Mouse (Mus musculus): ENCODE results near the gene Prpsap1. TPM values are rescaled to one million over a fixed set of nuclear protein-coding genes. Genes with fewer than 3 reads are reported as not detected.

Gene Prpsap1
- total and polyA plus RNA-seq, 3 experiments = 79.8 to 114 (median 114) TPM

DNA sequence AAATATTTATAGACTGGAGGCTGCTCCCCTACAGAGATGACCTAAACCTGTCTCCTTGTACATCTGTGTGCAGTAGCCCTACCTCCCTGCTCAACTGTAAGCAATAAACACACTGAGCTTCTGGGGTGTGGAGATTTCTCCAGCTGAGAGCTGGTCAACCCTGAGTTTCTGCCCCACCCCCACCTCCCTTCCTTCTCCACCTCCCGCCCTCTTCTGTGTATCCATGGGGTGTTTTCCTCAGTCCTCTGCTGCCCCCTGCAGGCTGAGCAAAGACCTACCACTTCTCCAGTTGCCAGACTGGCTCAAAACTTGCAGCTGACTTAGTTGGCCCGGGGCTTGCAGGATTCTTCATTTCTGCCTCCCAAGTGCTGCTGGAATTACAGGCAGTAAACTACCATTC lies 30.2 kb downstream of the Prpsap1 start:
- no peak overlapping the region for H3K4me3 ChIP-seq (replicated peaks in 1 of 3; ENCODE audit: low read depth in 2 of 3, low read length in 2 of 3, poor library complexity in 1 of 3)
- no peak for TF ChIP-seq SIN3A (IDR thresholded peaks at IDR 0.05; ENCODE audit: low read length)
- TF ChIP-seq ZC3H11A (IDR thresholded peaks at IDR 0.05; ENCODE audit: low read depth, low read length) = peak; percentile 85
- peak; percentile 30; the same call in 1 of the 2 replicates for TF ChIP-seq MEF2A (IDR thresholded peaks at IDR 0.05; ENCODE audit: borderline replicate concordance, low read depth, low read length)
- TF ChIP-seq HCFC1 (IDR thresholded peaks at IDR 0.05; ENCODE audit: low read depth, low read length) = 0 out of 2 replicates have a peak, but pooled peaks have one; percentile 15
- TF ChIP-seq ELF1 (IDR thresholded peaks at IDR 0.05; ENCODE audit: low read depth, low read length) = peak; percentile 16; the same call in 1 of the 2 replicates
- TF ChIP-seq SMC3 (IDR thresholded peaks at IDR 0.05; ENCODE audit: low read depth, low read length) = peak; percentile 92
- TF ChIP-seq PAX5 (IDR thresholded peaks at IDR 0.05; ENCODE audit: low read length) = no peak
- peak; percentile 89 for TF ChIP-seq RAD21 (IDR thresholded peaks at IDR 0.05; ENCODE audit: low read depth, low read length)
- TF ChIP-seq MAX (IDR thresholded peaks at IDR 0.05; ENCODE audit: low read length) = no peak
- no peak for TF ChIP-seq ZNF384 (IDR thresholded peaks at IDR 0.05; ENCODE audit: low read depth, low read length)
- peak; percentile 80 for TF ChIP-seq CHD2 (IDR thresholded peaks at IDR 0.05; ENCODE audit: low read length)
- TF ChIP-seq TCF12 (IDR thresholded peaks at IDR 0.05; ENCODE audit: low read depth, low read length) = peak; percentile 23; the same call in 1 of the 2 replicates
- peak; percentile 57 for TF ChIP-seq IRF4 (IDR thresholded peaks at IDR 0.05; ENCODE audit: low read depth, low read length)
- peak; percentile 84 for TF ChIP-seq MAZ (IDR thresholded peaks at IDR 0.05; ENCODE audit: low read depth, low read length)
- TF ChIP-seq CTCF (conservative IDR thresholded peaks at IDR 0.05 in 1 of 2, IDR thresholded peaks at IDR 0.05 in 1 of 2; ENCODE audit: low read depth in 2 of 2, low read length in 2 of 2) = peak; percentile 66 to 92
- TF ChIP-seq USF2 (conservative IDR thresholded peaks at IDR 0.05; ENCODE audit: low read depth, low read length) = no peak
- no peaks in the 10 kb centered on the region for H3K9me3 ChIP-seq (replicated peaks; ENCODE audit: low read length)
- H3K36me3 ChIP-seq (replicated peaks in 1 of 2; ENCODE audit: control insufficient read depth in 1 of 2, insufficient read depth in 1 of 2, low read length in 1 of 2) = no peaks in the 10 kb centered on the region
- H3K9ac ChIP-seq (ENCODE audit: insufficient read depth, low read depth) = no peak overlapping the region
- H3K4me1 ChIP-seq (ENCODE audit: control insufficient read depth in 1 of 2, insufficient read depth in 2 of 2) = peaks cover 4 to 7% of the 10 kb centered on the region in 2 experiments; a peak in 3 of 4 replicates
- H3K27me3 ChIP-seq (replicated peaks) = peaks cover 1% of the 10 kb centered on the region
- dilution Hi-C loops (cut with MboI; ENCODE audit: extremely low pct_ligation_motif_present, extremely low pct_unique_long_range_greater_than_20kb, low sequenced_read_pairs) = no loop called here
- H3K4me2 ChIP-seq (ENCODE audit: insufficient read depth, low read depth, poor library complexity, severe bottlenecking) = no peak overlapping the region
- H3K79me2 ChIP-seq (replicated peaks; ENCODE audit: control insufficient read depth, extremely low read depth, insufficient read depth, poor library complexity, severe bottlenecking) = no peaks in the 10 kb centered on the region
- DNase-seq (ENCODE audit: extremely low read depth) = peak; percentile 93
- H3K27ac ChIP-seq (ENCODE audit: insufficient read depth, low read depth) = no peak overlapping the region
- in situ Hi-C loops (cut with MboI; ENCODE audit: low pct_ligation_motif_present, low pct_unique_long_range_greater_than_20kb, low sequenced_read_pairs) = no loop called here

DNA sequence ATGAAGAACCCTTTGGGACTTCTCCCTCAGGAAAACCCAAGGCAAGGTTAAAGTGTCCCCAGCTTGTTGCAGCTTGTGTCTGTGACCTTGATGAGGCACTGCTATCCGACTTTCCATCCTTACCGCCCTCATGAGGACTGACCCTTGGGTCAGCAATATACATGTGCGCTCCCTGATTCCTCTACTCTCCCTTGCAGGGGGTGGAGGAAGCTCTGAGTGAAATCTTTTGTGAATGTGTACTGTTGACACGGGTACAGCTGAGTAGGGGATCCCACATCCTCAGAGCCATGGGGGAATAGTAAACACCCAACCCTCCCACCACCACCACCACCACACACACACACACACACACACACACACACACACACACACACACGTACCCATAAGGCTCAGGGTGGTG lies 30.7 kb downstream of the Prpsap1 start:
- in situ Hi-C loops (cut with MboI; ENCODE audit: low pct_ligation_motif_present, low pct_unique_long_range_greater_than_20kb, low sequenced_read_pairs) (no loop called here), dilution Hi-C loops (cut with MboI; ENCODE audit: extremely low pct_ligation_motif_present, extremely low pct_unique_long_range_greater_than_20kb, low sequenced_read_pairs) (no loop called here)
- DNase-seq (ENCODE audit: extremely low read depth) = no peak
- no peaks in the 10 kb centered on the region for H3K9me3 ChIP-seq (replicated peaks; ENCODE audit: low read length)
- TF ChIP-seq MAFK (IDR thresholded peaks at IDR 0.05; ENCODE audit: insufficient replicate concordance, low read length) (no peak), MYC (IDR thresholded peaks at IDR 0.05; ENCODE audit: low read depth, low read length) (no peak), ZMIZ1 (IDR thresholded peaks at IDR 0.05; ENCODE audit: low read depth, low read length) (no peak), CTCF (conservative IDR thresholded peaks at IDR 0.05 in 1 of 2, IDR thresholded peaks at IDR 0.05 in 1 of 2; ENCODE audit: low read depth in 2 of 2, low read length in 2 of 2) (no peak), USF2 (conservative IDR thresholded peaks at IDR 0.05; ENCODE audit: low read depth, low read length) (no peak), ZKSCAN1 (IDR thresholded peaks at IDR 0.05; ENCODE audit: borderline replicate concordance, low read depth, low read length) (no peak), NRF1 (IDR thresholded peaks at IDR 0.05; ENCODE audit: low read depth, low read length) (no peak), ETS1 (conservative IDR thresholded peaks at IDR 0.05; ENCODE audit: low read depth, low read length) (no peak), POLR2A (IDR thresholded peaks at IDR 0.05; ENCODE audit: low read depth, low read length) (no peak), MEF2A (IDR thresholded peaks at IDR 0.05; ENCODE audit: borderline replicate concordance, low read depth, low read length) (no peak), MAX (IDR thresholded peaks at IDR 0.05; ENCODE audit: low read length) (no peak), EP300 (IDR thresholded peaks at IDR 0.05; ENCODE audit: low read length) (no peak), RAD21 (IDR thresholded peaks at IDR 0.05; ENCODE audit: low read depth, low read length) (no peak), TCF12 (IDR thresholded peaks at IDR 0.05; ENCODE audit: low read depth, low read length) (no peak), HCFC1 (IDR thresholded peaks at IDR 0.05; ENCODE audit: low read depth, low read length) (no peak)
- peaks cover 6 to 7% of the 10 kb centered on the region in 2 experiments for H3K4me1 ChIP-seq (ENCODE audit: control insufficient read depth in 1 of 2, insufficient read depth in 2 of 2)
- H3K9ac ChIP-seq (ENCODE audit: insufficient read depth, low read depth) = no peak overlapping the region
- no peak overlapping the region for H3K4me2 ChIP-seq (ENCODE audit: insufficient read depth, low read depth, poor library complexity, severe bottlenecking)
- no peaks in the 10 kb centered on the region for H3K79me2 ChIP-seq (replicated peaks; ENCODE audit: control insufficient read depth, extremely low read depth, insufficient read depth, poor library complexity, severe bottlenecking)
- no peak overlapping the region for H3K4me3 ChIP-seq (replicated peaks in 1 of 3; ENCODE audit: low read depth in 2 of 3, low read length in 2 of 3, poor library complexity in 1 of 3)
- H3K36me3 ChIP-seq (replicated peaks in 1 of 2; ENCODE audit: control insufficient read depth in 1 of 2, insufficient read depth in 1 of 2, low read length in 1 of 2) = no peaks in the 10 kb centered on the region
- H3K27ac ChIP-seq (ENCODE audit: insufficient read depth, low read depth) = no peak overlapping the region
- H3K27me3 ChIP-seq (replicated peaks) = peaks cover 1% of the 10 kb centered on the region

Measured in CH12.LX (cell line).